ENCODE assay signal across 12 mouse cellular contexts in the genomic region with DNA sequence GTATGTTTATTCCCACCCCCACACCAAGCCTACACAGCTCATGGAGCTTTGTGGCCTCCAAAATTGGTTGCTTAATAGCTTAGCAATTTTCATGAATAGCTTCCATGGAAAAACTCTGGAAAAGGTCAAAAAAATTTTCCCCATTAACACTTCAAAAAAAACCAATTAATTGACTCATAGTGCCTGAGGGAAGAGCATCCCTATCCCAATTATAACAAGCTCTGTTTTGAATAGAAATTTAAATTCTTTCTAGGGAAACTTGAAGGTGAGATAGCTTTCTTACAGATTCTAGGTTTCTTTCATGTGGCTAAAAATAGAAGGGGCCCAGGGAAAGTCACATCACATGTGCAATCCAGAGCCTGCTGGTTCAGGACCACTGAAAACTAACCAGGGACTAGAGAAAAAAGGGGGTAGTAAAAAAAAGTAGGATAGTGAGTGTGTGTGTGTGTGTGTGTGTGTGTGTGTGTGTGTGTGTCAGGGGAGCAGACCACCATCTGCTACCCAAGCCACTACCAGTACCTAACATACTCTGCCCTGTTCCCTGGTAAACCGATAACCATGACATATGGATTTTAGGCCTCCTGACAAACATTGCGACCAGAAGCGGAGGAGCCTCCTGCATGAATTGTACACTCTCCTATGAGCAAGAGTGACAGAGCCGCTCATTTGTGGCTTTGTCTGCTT.
A peak's percentile ranks its signal among the peaks of the same experiment; 100 is the strongest.
DNase-seq lines count a peak whose midpoint lies in the region; ATAC-seq lines count a peak whose summit lies in the region.
"Had no signal": no experiment of that assay in that cellular context is flagged by ENCODE, and none has a peak within 500 bp of the region (broad histone marks: within the 10 kb centered on the region; RNA-seq: fewer than 3 reads in every experiment).

No protein-coding gene starts in this region.

- peak overlapping the region; percentile 37 for H3K4me2 ChIP-seq in forebrain, embryonic 12.5 days
- H3K4me2 ChIP-seq: embryonic facial prominence, embryonic 15.5 days had no signal

- 1% methylated on average over 4 of the region's 4 CpGs for WGBS in forebrain, embryonic 12.5 days
- whole genome bisulfite sequencing in limb, embryonic 10.5 days: 23% methylated on average over 4 of the region's 4 CpGs

- no peaks in the 10 kb centered on the region for H3K27me3 ChIP-seq in forebrain, embryonic 12.5 days
- no peaks in the 10 kb centered on the region for H3K27me3 ChIP-seq in limb, embryonic 10.5 days (ENCODE audit: low read depth, poor library complexity, severe bottlenecking)
- H3K27me3 ChIP-seq: embryonic facial prominence, embryonic 15.5 days had no signal

- H3K4me3 ChIP-seq in forebrain, embryonic 12.5 days (replicated peaks): no peak overlapping the region
- peak overlapping the region; percentile 19; the same call in 1 of the 2 replicates for H3K4me3 ChIP-seq in limb, embryonic 10.5 days
- H3K4me3 ChIP-seq: embryonic facial prominence, embryonic 15.5 days had no signal

- ATAC-seq in forebrain, embryonic 12.5 days (ENCODE audit: low FRiP score): peak; percentile 76
- ATAC-seq in inflammation-experienced regulatory T-cells, adult 6 months: no peak

- H3K27ac ChIP-seq in forebrain, embryonic 12.5 days: peak overlapping the region; percentile 95
- peak overlapping the region; percentile 86 for H3K27ac ChIP-seq in limb, embryonic 10.5 days
- H3K27ac ChIP-seq: embryonic facial prominence, embryonic 15.5 days; kidney, postnatal 0 days had no signal

- H3K9me3 ChIP-seq in forebrain, embryonic 12.5 days: no peaks in the 10 kb centered on the region
- H3K9me3 ChIP-seq in limb, embryonic 10.5 days (replicated peaks): no peaks in the 10 kb centered on the region
- H3K9me3 ChIP-seq: embryonic facial prominence, embryonic 15.5 days had no signal

- peak overlapping the region; percentile 27; the same call in 1 of the 2 replicates for H3K9ac ChIP-seq in forebrain, embryonic 12.5 days
- H3K9ac ChIP-seq: embryonic facial prominence, embryonic 15.5 days had no signal

- peaks cover 38% of the 10 kb centered on the region for H3K4me1 ChIP-seq in forebrain, embryonic 12.5 days
- peaks cover 29% of the 10 kb centered on the region for H3K4me1 ChIP-seq in limb, embryonic 10.5 days

- no peaks in the 10 kb centered on the region for H3K36me3 ChIP-seq in forebrain, embryonic 12.5 days (replicated peaks)
- no peaks in the 10 kb centered on the region for H3K36me3 ChIP-seq in limb, embryonic 10.5 days
- H3K36me3 ChIP-seq: embryonic facial prominence, embryonic 15.5 days had no signal

- peak; percentile 8 to 12 for DNase-seq in cerebellum, postnatal 14 days
- DNase-seq in cerebellum, adult 9-11 months: no peak
- DNase-seq in limb, embryonic 10.5 days (ENCODE audit: low spot score): peak; percentile 44
- DNase-seq in neural tube, embryonic 10.5 days (ENCODE audit: extremely low spot score, low spot score): peak; percentile 36
- DNase-seq in urinary bladder, adult 18-20 months (ENCODE audit: low spot score in 2 of 2): no peak
- DNase-seq in B cell, adult 2 months: no peak
- DNase-seq: gastrocnemius, postnatal 14 days; heart, postnatal 10 days had no signal

Comparison
In these comparisons a context has a peak if more than half of its experiments do, and no peak if none do; other contexts are left out.
1. DNase-seq: peak in cerebellum, postnatal 14 days (2 of 2), limb, embryonic 10.5 days (single experiment) and neural tube, embryonic 10.5 days (single experiment); none in cerebellum, adult 9-11 months (single experiment), urinary bladder, adult 18-20 months (0 of 2) and B cell, adult 2 months (0 of 2).